Mouse (Mus musculus) thymus, postnatal 10 days (tissue): ENCODE data around the gene Usp38.
"Not testable (repeated sequence)": the region's sequence is repeated elsewhere in the genome, so short reads cannot be mapped to it uniquely, and the experiment has no call there.

Experiments
- DNase-seq, 2 experiments: peaks; one replicate each; pipeline ENCODE4 v3.0.0; 2021; ENCODE audit warnings: low spot score in 2 of 2

The Usp38 gene

GRCm38 (mm10) chr8:81014789-81015699 lies at the start of gene Usp38:
TSS of gene Usp38 (minus strand) at chr8:81014928.
- DNase-seq = peak; percentile 97 to 100

GRCm38 (mm10) chr8:81062566-81062965 lies 47.8 kb upstream of the Usp38 start:
- no peak for DNase-seq

- DNase-seq = no peak
Observed at GRCm38 (mm10) chr8:81061950-81062349, 47.2 kb upstream of the Usp38 start.

- DNase-seq = no peak
Observed at GRCm38 (mm10) chr8:81044201-81044600, 29.5 kb upstream of the Usp38 start.

- DNase-seq = no peak
Observed at GRCm38 (mm10) chr8:81027991-81028390, 13.3 kb upstream of the Usp38 start.

GRCm38 (mm10) chr8:81017548-81017947 lies 2.8 kb upstream of the Usp38 start:
- DNase-seq = not testable (repeated sequence)

GRCm38 (mm10) chr8:81013811-81014530 lies 757 bp downstream of the Usp38 start:
- DNase-seq = no peak

- no peak for DNase-seq
Observed at GRCm38 (mm10) chr8:81012699-81013098, 2.0 kb downstream of the Usp38 start.

DNA sequence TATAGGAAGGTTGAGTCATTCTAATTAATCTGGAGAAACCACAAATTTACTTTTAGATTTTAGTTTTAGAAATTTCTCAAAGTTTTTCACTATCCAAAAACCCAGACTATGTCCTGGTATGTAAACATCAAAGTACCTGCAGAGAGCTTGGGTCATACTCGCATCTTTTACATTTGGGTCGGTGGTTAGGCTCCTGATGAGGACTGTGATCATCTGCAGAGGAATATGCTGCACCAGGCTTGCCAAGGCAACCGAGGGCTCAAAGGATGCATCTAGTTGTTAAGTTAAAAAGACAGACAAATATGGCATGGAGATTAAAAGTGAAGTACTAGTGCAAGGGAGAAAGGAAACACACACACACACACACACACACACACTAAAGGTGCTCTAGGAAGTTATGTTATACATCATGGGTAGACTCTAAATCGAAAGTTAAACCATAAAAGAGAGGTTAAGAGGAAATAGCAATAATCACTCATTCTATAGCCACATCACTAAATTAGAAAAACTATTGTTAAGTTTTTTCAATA lies 2.6 kb downstream of the Usp38 start:
- no peak for DNase-seq

DNA sequence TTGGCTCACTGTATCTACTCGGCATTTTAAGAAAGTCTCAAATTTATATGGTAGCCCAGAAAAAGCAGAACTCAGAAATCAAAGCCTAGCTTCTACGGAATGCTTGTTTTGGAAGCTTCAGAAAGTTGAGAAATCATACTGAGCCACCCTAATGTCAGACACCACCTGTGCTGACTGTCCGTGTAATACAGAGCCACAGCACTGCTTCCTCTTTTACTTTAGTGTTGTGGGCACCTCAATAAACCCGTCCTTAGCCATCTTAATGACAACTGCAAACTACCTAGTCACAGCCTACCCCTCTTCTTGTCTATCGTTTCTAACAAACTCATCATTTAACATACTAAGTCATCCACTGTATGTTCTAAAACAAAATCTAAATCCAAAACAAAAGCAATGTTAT lies 4.3 kb downstream of the Usp38 start:
- no peak for DNase-seq

- no peak for DNase-seq
Observed at GRCm38 (mm10) chr8:81005114-81005513, 9.6 kb downstream of the Usp38 start.

- no peak for DNase-seq
Observed at GRCm38 (mm10) chr8:80996632-80997031, 18.1 kb downstream of the Usp38 start.

- DNase-seq = no peak
Observed at GRCm38 (mm10) chr8:80991937-80992336, 22.8 kb downstream of the Usp38 start.

DNA sequence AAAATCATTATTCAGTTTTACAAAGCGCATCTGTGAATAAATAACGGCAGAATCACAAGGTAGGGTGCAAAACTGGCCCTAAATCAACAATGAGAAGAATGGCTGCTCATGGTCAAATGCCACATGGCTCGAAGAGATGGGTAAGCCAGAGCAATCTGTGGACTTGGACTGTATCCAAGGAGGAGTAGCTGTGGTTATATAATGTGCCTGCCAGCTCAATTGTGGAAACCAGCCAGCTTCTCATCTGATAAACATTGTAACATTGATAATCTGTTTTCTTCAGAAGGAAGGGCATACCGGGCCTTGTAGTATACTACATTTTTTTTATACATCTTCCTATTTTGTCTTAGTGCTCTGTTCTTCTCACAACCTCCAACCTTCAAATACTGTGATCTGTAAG lies 31.9 kb downstream of the Usp38 start:
- no peak for DNase-seq

DNA sequence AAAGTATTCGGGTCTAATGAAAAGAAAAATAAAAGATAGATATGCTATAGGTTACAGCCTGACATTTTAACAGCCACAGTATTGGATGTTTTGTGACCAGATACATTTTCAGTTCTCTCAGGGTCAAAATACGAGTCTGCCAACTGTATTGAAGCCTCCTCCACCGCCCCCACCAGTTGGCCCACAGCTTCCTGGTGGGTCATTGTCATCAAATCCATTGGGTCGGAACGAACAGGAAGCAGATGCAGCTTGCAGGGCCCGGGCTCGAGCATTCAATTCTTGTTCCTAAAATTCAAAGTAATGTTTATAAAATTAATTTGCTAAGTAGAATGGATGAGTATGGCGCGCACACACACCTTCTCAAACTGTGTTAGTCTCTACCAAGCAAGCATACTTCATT lies 33.0 kb downstream of the Usp38 start:
- DNase-seq = no peak

DNA sequence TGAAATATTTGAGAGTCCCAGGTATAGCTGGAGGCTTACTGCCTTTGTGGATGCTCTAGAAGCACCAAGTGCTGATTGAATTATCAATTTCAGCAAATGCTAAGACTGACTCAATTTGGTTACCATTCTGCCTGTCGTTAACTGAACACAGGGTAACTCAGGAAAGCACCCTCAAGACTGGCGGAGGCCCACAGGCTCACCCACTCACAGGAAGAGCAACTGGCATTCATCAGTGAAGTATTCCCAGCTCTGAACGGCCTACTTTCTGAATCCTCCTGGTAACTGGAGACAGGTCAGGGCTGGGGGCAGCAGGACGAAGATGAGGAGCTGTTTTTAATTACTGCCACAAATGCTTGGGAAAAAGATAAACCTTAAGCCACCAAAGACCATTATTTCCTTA lies 34.7 kb downstream of the Usp38 start:
- no peak for DNase-seq

- no peak for DNase-seq
Observed at GRCm38 (mm10) chr8:80977231-80977630, 37.5 kb downstream of the Usp38 start.

DNA sequence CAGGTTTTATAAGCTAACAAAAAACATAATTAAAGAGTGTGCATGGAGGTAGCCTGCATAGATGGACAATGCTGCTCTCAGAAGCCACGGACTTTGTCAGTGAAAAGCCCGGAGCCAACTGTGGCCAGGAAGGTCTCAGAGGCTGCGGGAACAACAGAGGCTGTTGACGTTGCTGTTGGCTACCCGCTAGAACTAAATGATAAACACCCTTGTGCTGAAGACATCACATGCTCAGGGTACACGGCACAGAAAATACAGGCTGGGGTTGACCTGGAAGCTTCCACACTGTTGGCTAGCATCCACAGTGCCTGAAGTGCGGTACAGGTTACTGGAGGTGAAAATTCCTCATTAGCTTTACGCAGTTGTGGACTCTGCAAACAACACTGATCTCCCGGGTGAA lies 43.6 kb downstream of the Usp38 start:
- no peak for DNase-seq

DNA sequence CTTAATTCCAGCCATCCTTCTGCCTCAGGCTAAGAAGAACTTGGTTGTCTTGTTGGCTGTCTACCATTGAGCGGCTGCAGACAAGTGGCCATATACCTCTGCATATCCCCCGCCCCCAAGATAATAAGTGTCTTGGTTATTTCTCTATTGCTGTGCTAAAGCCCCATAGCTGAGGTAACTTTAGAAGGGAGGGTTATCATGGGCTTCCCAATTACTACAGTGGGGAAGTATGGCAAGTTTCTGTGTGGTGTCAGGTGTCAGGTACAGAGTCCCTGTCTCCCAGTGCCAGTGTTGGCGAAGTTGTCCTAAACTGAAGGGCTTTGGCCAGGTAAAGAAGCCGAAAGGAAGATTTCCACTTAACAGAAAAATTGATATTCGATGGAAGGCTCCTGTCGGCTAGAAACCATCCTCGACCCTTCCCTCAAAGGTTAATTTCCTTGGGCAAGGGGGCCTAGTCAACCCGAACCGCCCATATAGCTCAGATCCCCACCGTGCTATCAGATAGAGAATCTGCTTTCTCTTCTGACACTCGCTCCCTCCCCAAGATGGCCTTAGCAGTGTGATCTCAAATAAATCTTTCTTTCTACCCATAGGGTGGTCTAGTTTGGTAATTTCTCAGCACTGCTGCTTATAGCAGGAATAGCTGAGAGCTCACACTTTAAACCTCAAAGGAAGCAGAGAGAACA lies 44.6 kb downstream of the Usp38 start:
- no peak for DNase-seq

GRCm38 (mm10) chr8:80969423-80969822 lies 45.3 kb downstream of the Usp38 start:
- DNase-seq = no peak

DNA sequence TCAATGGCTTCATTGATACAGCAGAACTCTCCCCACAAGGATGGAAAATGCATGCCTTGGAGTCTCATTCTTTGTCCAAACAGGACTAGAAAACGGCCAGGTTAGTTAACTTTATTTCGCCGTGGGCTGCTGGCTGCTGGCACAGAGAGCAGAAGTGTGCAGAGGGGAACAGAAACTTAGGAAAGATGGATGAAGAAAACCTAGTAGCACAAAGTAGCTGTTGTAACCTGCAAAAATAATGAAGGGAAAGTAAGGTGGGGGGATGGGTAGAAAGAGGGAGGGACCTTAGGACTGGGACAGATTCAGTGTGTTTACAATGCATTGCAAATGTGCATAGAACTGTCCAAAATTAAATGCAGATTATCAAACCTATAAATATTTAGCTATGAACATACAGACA lies 51.6 kb downstream of the Usp38 start:
- no peak for DNase-seq

DNA sequence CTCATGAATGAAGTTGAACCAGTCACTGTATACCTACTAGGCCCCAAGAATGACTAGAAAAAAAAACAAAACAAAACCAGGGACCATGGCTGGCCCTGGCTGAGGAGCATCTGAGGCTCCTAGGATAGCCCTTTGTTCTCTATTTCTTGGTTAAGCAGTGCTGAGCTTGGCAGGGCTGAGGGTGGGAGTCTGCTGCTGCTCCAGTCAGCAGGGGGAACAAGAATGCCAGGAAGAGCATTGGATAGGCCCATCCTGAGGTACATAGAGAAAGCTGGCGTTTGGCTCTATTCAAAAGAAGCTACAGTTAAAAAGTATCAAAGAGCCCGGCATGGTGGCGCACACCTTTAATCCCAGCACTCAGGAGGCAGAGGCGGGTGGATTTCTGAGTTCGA lies 52.1 kb downstream of the Usp38 start:
- DNase-seq = no peak
